Mouse (Mus musculus): ENCODE results near the gene Sh3bp1.

DNA sequence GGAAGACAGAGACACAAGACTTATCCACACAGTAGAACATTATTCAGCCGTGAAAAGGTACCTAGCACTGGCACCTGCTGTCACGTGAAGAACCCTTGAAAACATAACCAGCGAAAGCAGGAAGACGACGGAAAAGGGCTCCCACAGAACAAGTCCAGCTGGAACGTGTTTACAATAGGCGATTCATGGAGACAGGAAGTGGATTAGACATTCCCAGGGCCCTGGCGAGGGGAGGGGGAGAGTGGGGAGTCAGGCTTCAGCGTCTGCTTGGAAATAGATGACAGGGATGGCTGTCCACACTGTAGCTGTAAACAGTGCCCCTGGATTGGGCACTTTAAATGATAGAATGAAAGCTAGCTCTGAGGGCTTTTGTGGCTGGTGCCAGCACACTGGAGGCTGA lies 31.2 kb upstream of the Sh3bp1 start:
- TF ChIP-seq CTCF (conservative IDR thresholded peaks at IDR 0.05; ENCODE audit: insufficient read depth, insufficient read length, low read depth, low read length) = no peak
- TF ChIP-seq POLR2A (IDR thresholded peaks at IDR 0.05; ENCODE audit: low read depth, low read length) = no peak
